Mouse (Mus musculus) heart, embryonic 16.5 days (tissue): ENCODE data around the gene Olfr509. TPM values are rescaled to one million over a fixed set of nuclear protein-coding genes. Genes with fewer than 3 reads are reported as not detected.
"Not testable (repeated sequence)": the region's sequence is repeated elsewhere in the genome, so short reads cannot be mapped to it uniquely, and the experiment has no call there.

Source experiments
- ATAC-seq: fragments of 200-750 bp; cut with Nextera tagmentation; replicated peaks from 2 replicates; pipeline ENCODE4 v1.8.0; 2017; ENCODE audit warnings: moderate number of reproducible peaks; ENCODE audit not compliant: insufficient read depth, low FRiP score; ENCODE audit errors: extremely low read depth
- H3K27ac ChIP-seq: fragments of 300-500 bp; sonication (generic); 2 replicates; pipeline ENCODE4 v1.5.1; 2014; ENCODE audit warnings: mild to moderate bottlenecking, low read length, control low read depth, moderate library complexity
- H3K27me3 ChIP-seq: fragments of 300-500 bp; sonication (generic); 2 replicates; pipeline ENCODE4 v1.6.1; 2014; ENCODE audit warnings: low read length, mixed read lengths; ENCODE audit not compliant: control insufficient read depth, insufficient read depth
- H3K36me3 ChIP-seq: fragments of 300-500 bp; sonication (generic); 2 replicates; pipeline ENCODE4 v1.6.1; 2014; ENCODE audit not compliant: control insufficient read depth, insufficient read depth
- H3K4me1 ChIP-seq: fragments of 300-500 bp; sonication (generic); 2 replicates; pipeline ENCODE4 v1.6.1; 2014; ENCODE audit warnings: low read length, mixed read lengths; ENCODE audit not compliant: control insufficient read depth, insufficient read depth
- H3K4me2 ChIP-seq: fragments of 300-500 bp; sonication (generic); 2 replicates; pipeline ENCODE4 v1.6.1; 2014; ENCODE audit warnings: low read depth, mild to moderate bottlenecking, control low read depth, low read length
- H3K4me3 ChIP-seq: fragments of 300-500 bp; sonication (generic); 2 replicates; pipeline ENCODE4 v1.5.1; 2014; ENCODE audit warnings: mild to moderate bottlenecking, control low read depth, low read length
- H3K9ac ChIP-seq: fragments of 300-500 bp; sonication (generic); 2 replicates; pipeline ENCODE4 v1.6.1; 2014; ENCODE audit warnings: low read length, control low read depth
- H3K9me3 ChIP-seq: fragments of 300-500 bp; sonication (generic); replicated peaks from 2 replicates; pipeline ENCODE4 v1.6.1; 2016; ENCODE audit warnings: low read length; ENCODE audit not compliant: control insufficient read depth
- WGBS: fragments of 180-500 bp; shearing (Covaris S2); extraction: QIAGEN DNeasy Blood & Tissue Kit; methylation state at CpG from one replicate; pipeline ENCODE4 v1.1.7; 2014; 5-methylcytosine and 5-hydroxymethylcytosine counted together
- polyA plus RNA-seq: library from polyadenylated mRNA; unstranded; fragments of >200 nt; fragmentation: Nextera tagmentation; extraction: Ambion mirVana; gene quantifications from 2 replicates; pipeline ENCODE4 v1.2.1, GENCODE M21; 2015

Gene Olfr509
- polyA plus RNA-seq: not detected in 2 replicates

DNA sequence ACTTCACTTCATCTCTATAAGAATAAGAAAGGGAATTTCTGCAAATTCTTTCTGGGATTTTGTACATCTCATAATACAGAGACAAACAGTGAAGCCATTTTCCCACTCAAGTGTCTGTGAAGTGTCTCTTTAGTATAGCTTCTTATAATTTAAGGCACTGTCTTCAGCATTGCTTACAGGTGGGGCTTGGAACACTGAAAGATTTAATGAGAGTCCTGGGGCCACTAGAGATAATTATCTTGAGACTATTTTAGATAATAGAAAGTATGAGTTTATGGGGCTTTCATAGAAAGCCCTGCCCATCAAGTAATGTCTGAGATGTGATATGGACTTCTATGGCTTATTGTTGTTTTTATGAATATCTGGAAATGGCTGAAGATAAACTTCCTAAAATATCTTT, at the start of gene Olfr509:
Gene Olfr509 (minus strand): TSS at position 101 of the 400 bp plus-strand sequence.
- no peaks in the 10 kb centered on the region for H3K27me3 ChIP-seq
- H3K36me3 ChIP-seq: no peaks in the 10 kb centered on the region
- no peaks in the 10 kb centered on the region for H3K4me1 ChIP-seq
- ATAC-seq: no peak
- no peak within 1 kb of the TSS for H3K27ac ChIP-seq
- H3K4me2 ChIP-seq: no peak within 1 kb of the TSS
- H3K4me3 ChIP-seq: no peak within 1 kb of the TSS
- no peaks in the 10 kb centered on the region for H3K9me3 ChIP-seq
- H3K9ac ChIP-seq: no peak within 1 kb of the TSS

DNA sequence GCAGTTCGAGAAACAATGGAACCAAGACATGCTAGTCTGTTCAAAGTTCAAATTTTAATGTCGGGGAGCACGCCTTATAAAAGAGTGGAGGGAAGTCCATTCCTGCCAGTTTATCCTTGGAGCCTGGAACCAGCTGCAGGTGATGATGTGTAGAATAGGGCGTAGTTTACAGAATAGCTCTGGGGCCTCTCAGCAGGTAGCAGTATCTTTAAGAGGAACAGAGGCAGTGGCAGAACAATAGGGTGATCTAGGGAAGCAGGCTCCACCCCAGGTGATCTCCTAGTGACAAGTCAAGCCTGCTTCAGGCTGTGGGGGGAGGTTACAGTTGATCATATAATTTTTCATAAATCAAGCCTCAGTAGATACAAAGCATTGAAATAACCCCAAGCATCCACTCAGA, 27.2 kb upstream of the Olfr509 start:
- 73% methylated on average over 4 of the region's 4 CpGs for WGBS
- ATAC-seq: no peak
- Histone ChIP-seq H3K4me2 (no peak overlapping the region), H3K9ac (no peak overlapping the region), H3K36me3 (no peaks in the 10 kb centered on the region), H3K27me3 (no peaks in the 10 kb centered on the region), H3K4me3 (no peak overlapping the region), H3K9me3 (peaks cover 5% of the 10 kb centered on the region; the same call in 1 of the 2 replicates), H3K27ac (no peak overlapping the region), H3K4me1 (no peaks in the 10 kb centered on the region)

- ATAC-seq: no peak
- Histone ChIP-seq H3K4me1 (no peaks in the 10 kb centered on the region), H3K4me2 (no peak overlapping the region), H3K27me3 (no peaks in the 10 kb centered on the region), H3K4me3 (no peak overlapping the region), H3K9ac (no peak overlapping the region), H3K27ac (no peak overlapping the region), H3K36me3 (no peaks in the 10 kb centered on the region), H3K9me3 (peaks cover 2% of the 10 kb centered on the region; the same call in 1 of the 2 replicates)
- 55% methylated on average over 1 of the region's 1 CpGs for WGBS
These were observed 19.4 kb upstream of the Olfr509 start for GRCm38 (mm10) chr7:108671058-108671457.

GRCm38 (mm10) chr7:108666118-108666517, 14.4 kb upstream of the Olfr509 start, which contains the start of gene Olfr510:
Olfr510 (plus strand) TSS chr7:108666418.
- 88% methylated on average over 1 of the region's 1 CpGs for WGBS
- Histone ChIP-seq H3K4me3 (no peak within 1 kb of the TSS), H3K9me3 (peaks cover 2% of the 10 kb centered on the region; the same call in 1 of the 2 replicates), H3K27ac (no peak within 1 kb of the TSS), H3K4me1 (no peaks in the 10 kb centered on the region), H3K36me3 (no peaks in the 10 kb centered on the region), H3K4me2 (no peak within 1 kb of the TSS), H3K9ac (no peak within 1 kb of the TSS), H3K27me3 (no peaks in the 10 kb centered on the region)
- no peak for ATAC-seq

- Histone ChIP-seq H3K9ac (no peak overlapping the region), H3K27me3 (no peaks in the 10 kb centered on the region), H3K4me3 (no peak overlapping the region), H3K9me3 (no peaks in the 10 kb centered on the region; the same call in 1 of the 2 replicates), H3K4me1 (no peaks in the 10 kb centered on the region), H3K36me3 (no peaks in the 10 kb centered on the region), H3K27ac (no peak overlapping the region), H3K4me2 (no peak overlapping the region)
- no peak for ATAC-seq
- 72% methylated on average over 3 of the region's 3 CpGs for WGBS
These were observed 10.7 kb upstream of the Olfr509 start for GRCm38 (mm10) chr7:108662419-108662818.

DNA sequence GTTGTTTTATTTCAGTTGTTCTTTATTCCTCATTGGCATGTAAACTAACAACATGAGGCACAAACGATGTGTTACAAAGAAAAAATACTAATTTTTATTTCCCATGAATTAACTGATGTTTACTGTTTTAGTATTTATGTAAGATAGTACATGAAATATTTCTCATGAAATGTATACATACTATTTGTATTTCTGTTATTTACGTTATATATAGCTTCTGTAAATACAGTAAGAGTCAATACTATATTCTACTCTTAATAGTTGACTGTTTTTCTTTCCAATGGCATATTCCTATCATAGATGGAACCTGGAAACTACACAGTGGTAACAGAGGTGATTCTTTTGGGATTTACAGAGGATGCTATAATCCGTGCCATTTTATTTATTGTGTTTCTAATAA, 22.0 kb downstream of the Olfr509 start, which contains the start of gene Olfr508:
Gene Olfr508 (plus strand): TSS at position 301 of the 400 bp plus-strand sequence.
- Histone ChIP-seq H3K27ac (no peak within 1 kb of the TSS), H3K9ac (no peak within 1 kb of the TSS), H3K4me3 (no peak within 1 kb of the TSS), H3K36me3 (no peaks in the 10 kb centered on the region), H3K4me2 (no peak within 1 kb of the TSS), H3K4me1 (no peaks in the 10 kb centered on the region), H3K27me3 (no peaks in the 10 kb centered on the region), H3K9me3 (no peaks in the 10 kb centered on the region)
- WGBS: 71% methylated on average over 3 of the region's 3 CpGs
- ATAC-seq: no peak

GRCm38 (mm10) chr7:108621514-108621913, 30.2 kb downstream of the Olfr509 start, which contains the start of gene Olfr507:
Olfr507 (plus strand) TSS chr7:108621814.
- Histone ChIP-seq H3K36me3 (no peaks in the 10 kb centered on the region), H3K9me3 (no peaks in the 10 kb centered on the region), H3K27ac (no peak within 1 kb of the TSS), H3K4me1 (no peaks in the 10 kb centered on the region), H3K4me2 (no peak within 1 kb of the TSS), H3K27me3 (no peaks in the 10 kb centered on the region), H3K9ac (no peak within 1 kb of the TSS), H3K4me3 (no peak within 1 kb of the TSS)
- 52% methylated on average over 2 of the region's 2 CpGs for WGBS
- ATAC-seq: no peak

DNA sequence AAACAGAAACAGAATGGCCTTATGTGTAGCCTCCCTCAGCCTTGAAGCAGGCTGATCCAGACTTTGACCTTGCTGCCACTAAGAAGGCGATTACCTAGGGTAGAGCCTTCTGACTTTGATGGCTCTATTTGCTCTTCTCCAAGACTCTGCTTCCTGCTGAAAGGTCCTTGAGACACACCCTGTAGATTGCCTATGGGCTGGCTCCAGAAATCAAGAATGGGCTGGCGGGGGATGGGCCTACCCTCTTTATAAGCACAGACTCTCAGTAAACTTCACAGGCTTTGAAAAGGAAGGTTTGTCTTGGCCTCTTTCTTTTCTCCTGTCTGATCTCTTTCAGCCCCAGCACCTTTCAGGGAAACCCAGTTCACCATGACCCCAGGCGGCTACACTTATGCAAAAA, 34.9 kb downstream of the Olfr509 start:
- H3K27me3 ChIP-seq, H3K27ac ChIP-seq, H3K9me3 ChIP-seq, H3K4me3 ChIP-seq, H3K9ac ChIP-seq, H3K36me3 ChIP-seq, H3K4me1 ChIP-seq, ATAC-seq, H3K4me2 ChIP-seq: not testable (repeated sequence)
- 61% methylated on average over 3 of the region's 3 CpGs for WGBS

- Histone ChIP-seq H3K9ac (no peak overlapping the region), H3K9me3 (no peaks in the 10 kb centered on the region), H3K27ac (no peak overlapping the region), H3K36me3 (no peaks in the 10 kb centered on the region), H3K27me3 (no peaks in the 10 kb centered on the region), H3K4me2 (no peak overlapping the region), H3K4me3 (no peak overlapping the region), H3K4me1 (no peaks in the 10 kb centered on the region)
- ATAC-seq: no peak
- WGBS: 70% methylated on average over 2 of the region's 2 CpGs
These were observed 37.6 kb downstream of the Olfr509 start for GRCm38 (mm10) chr7:108614110-108614509.
